Mouse (Mus musculus) G1E (cell line): ENCODE data around the gene Adcy2.

Source experiments
- CTCF ChIP-seq: IDR thresholded peaks from 2 replicates; pipeline ENCODE4 v1.5.1; 2012; ENCODE audit warnings: low read depth, low read length, inconsistent platforms, mixed read lengths
- TAL1 ChIP-seq: conservative IDR thresholded peaks from 2 replicates; pipeline ENCODE4 v1.6.1; 2012; ENCODE audit warnings: low read depth, low read length, inconsistent platforms, mixed read lengths

GRCm38 (mm10) chr13:68597199-68597598, 402.1 kb downstream of the Adcy2 start, which contains the start of gene 1700001L19Rik:
- TF ChIP-seq CTCF (no peak), TAL1 (no peak)
